Mouse (Mus musculus): ENCODE results near the gene Mcur1.
A peak's percentile ranks its signal among the peaks of the same experiment; 100 is the strongest.

- no peak for TF ChIP-seq POLR2A (IDR thresholded peaks at IDR 0.05; ENCODE audit: insufficient read depth, low read depth, low read length)
- no peak; the same call in 1 of the 2 replicates for TF ChIP-seq CTCF (IDR thresholded peaks at IDR 0.05)
- 0 out of 2 replicates have a peak, but pooled peaks have one; percentile 56 for TF ChIP-seq EP300 (IDR thresholded peaks at IDR 0.05; ENCODE audit: insufficient read depth, low read depth, low read length)
Observed at GRCm38 (mm10) chr13:43565346-43565745, 5.4 kb upstream of the Mcur1 start.

Data from heart, adult 2 months (tissue).